Mouse (Mus musculus) cerebellum, adult 2 months (tissue): ENCODE data around the gene Hopx.

Experiments
- CTCF ChIP-seq: fragments of 200-500 bp; IDR thresholded peaks from 2 replicates; pipeline ENCODE4 v1.5.1; 2011; ENCODE audit warnings: low read depth, mild to moderate bottlenecking, control low read depth, low read length, moderate library complexity, borderline replicate concordance; ENCODE audit not compliant: insufficient read depth
- POLR2A ChIP-seq: fragments of 200-500 bp; IDR thresholded peaks from 2 replicates; pipeline ENCODE4 v1.6.1; 2011; ENCODE audit warnings: low read length, control low read depth, borderline replicate concordance; ENCODE audit not compliant: insufficient read depth

GRCm38 (mm10) chr5:77132457-77133135 lies 17.7 kb upstream of the Hopx start:
- TF ChIP-seq CTCF (no peak), POLR2A (no peak)
